Mouse (Mus musculus): ENCODE measurements around the gene Fibp. TPM values are rescaled to one million over a fixed set of nuclear protein-coding genes. Genes with fewer than 3 reads are reported as not detected.
"Not testable (repeated sequence)": the region's sequence is repeated elsewhere in the genome, so short reads cannot be mapped to it uniquely, and the experiment has no call there.

Fibp gene
- polyA plus RNA-seq, 1 experiment from 2014 or later = 85.4 TPM

DNA sequence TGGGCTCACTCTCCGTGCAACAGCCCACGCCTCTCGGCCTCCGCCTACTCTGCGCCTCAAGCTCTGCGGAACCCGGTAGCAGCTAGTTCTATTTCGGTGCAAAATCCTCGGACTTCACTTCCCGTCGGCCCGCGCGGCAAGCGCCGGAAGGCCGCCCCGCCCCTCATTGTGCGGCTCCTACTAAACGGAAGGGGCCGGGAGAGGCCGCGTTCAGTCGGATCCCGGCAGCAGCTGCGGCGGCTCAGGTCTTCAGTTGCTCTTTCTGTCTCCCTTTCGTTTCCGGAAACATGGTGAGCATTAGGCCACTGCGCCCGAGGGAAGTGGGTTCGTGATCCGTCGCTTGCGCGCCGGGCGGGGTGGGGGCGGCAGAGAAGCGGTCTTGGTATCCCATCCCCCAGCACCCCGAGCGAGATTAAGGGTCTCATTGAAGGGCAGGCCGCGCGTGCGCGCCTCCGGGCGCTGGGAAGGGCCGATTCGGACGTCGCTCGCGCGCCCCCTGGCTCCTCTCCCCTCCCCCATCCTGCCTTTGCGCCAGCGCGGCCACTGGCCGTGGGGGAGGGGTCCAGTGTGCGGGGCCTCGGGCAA is 30.0 kb downstream of the Fibp start, which contains the start of gene Cfl1:
TSS of gene Cfl1 (plus strand) at position 143 of the 585 bp plus-strand sequence.
- no peaks in the 10 kb centered on the region for H3K27me3 ChIP-seq (replicated peaks)
- WGBS = under 1% methylated on average over 62 of the region's 62 CpGs
- peak within 1 kb of the TSS; percentile 100 for H3K27ac ChIP-seq (ENCODE audit: poor library complexity, severe bottlenecking)
- H3K4me1 ChIP-seq (replicated peaks) = peaks cover 39% of the 10 kb centered on the region
- H3K9ac ChIP-seq = peak within 1 kb of the TSS; percentile 98
- peak; percentile 68 for ATAC-seq (ENCODE audit: insufficient number of reproducible peaks, low FRiP score)
- peak within 1 kb of the TSS; percentile 84 for H3K4me2 ChIP-seq
- H3K4me3 ChIP-seq = peak within 1 kb of the TSS; percentile 96
- no peaks in the 10 kb centered on the region for H3K9me3 ChIP-seq (replicated peaks)
- peaks cover 43% of the 10 kb centered on the region for H3K36me3 ChIP-seq

DNA sequence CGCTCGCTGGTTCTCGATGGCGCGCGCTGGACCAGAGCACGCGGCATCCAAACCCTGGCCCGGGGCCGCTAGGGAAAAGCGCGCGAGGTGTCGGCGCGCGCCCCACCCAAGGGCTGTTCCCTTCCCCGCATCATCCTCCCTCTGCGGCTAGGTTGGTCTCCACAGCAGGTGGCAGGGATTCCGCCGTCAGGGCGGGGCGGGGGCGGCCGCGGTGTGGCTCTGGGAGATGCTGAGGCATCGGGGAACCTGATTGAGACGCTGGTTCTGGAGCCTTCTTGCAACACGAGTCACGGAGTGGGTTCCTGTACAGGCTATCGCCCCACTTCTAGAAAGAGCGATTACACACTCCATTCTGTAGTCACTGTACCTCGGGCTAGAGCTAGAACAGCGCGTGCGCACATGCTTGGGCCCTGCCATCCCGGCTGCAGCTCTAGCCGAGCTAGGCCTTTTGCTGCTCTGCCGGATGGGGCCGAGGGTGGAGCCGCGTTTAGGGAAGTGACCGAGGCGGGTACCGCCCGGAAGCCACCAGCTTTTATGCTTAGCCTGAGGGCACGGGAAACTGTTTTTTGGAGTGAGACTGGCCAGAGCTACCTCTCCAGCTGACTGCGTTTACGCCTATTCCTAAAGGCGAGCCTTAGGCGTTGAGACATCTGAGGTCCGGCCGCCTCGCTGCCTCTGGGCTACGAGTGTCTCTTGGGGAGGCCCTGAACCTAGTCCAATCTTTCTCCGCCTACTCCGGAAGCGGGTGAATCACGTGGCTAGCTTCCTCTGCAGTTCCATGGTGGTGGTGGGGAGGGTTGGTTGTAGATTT is 30.7 kb downstream of the Fibp start:
- no peaks in the 10 kb centered on the region for H3K27me3 ChIP-seq (replicated peaks)
- H3K27ac ChIP-seq (ENCODE audit: poor library complexity, severe bottlenecking) = peak overlapping the region; percentile 100
- peak overlapping the region; percentile 74 for H3K4me2 ChIP-seq
- peaks cover 43% of the 10 kb centered on the region for H3K36me3 ChIP-seq
- H3K4me1 ChIP-seq (replicated peaks) = peaks cover 36% of the 10 kb centered on the region
- peak; percentile 37 for ATAC-seq (ENCODE audit: insufficient number of reproducible peaks, low FRiP score)
- H3K9me3 ChIP-seq (replicated peaks) = no peaks in the 10 kb centered on the region
- under 1% methylated on average over 59 of the region's 59 CpGs for WGBS
- H3K9ac ChIP-seq = peak overlapping the region; percentile 98
- H3K4me3 ChIP-seq = peak overlapping the region; percentile 96

DNA sequence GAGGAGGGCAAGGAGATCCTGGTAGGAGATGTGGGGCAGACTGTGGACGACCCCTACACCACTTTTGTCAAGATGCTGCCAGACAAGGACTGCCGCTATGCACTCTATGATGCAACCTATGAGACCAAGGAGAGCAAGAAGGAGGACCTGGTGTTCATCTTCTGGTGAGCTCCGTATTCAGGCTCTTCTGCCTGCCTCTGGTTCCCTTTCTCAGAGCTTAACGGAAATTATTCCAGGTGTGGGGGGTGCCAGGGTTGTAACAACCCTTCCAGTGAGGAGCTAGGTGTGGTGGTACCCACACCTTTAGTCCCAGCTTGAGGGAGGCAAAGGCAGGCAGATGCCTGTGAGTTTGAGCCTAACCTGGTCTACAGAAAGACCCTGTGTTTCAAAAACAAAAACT is 32.2 kb downstream of the Fibp start:
- 82% methylated on average over 4 of the region's 4 CpGs for WGBS
- peak overlapping the region; percentile 15 for H3K4me3 ChIP-seq
- H3K4me1 ChIP-seq (replicated peaks) = peaks cover 22% of the 10 kb centered on the region
- H3K27ac ChIP-seq (ENCODE audit: poor library complexity, severe bottlenecking) = no peak overlapping the region
- H3K9ac ChIP-seq = no peak overlapping the region; the same call in 1 of the 2 replicates
- no peaks in the 10 kb centered on the region for H3K9me3 ChIP-seq (replicated peaks)
- H3K36me3 ChIP-seq = peaks cover 54% of the 10 kb centered on the region
- no peaks in the 10 kb centered on the region for H3K27me3 ChIP-seq (replicated peaks)
- ATAC-seq (ENCODE audit: insufficient number of reproducible peaks, low FRiP score) = no peak
- H3K4me2 ChIP-seq = peak overlapping the region; percentile 74

DNA sequence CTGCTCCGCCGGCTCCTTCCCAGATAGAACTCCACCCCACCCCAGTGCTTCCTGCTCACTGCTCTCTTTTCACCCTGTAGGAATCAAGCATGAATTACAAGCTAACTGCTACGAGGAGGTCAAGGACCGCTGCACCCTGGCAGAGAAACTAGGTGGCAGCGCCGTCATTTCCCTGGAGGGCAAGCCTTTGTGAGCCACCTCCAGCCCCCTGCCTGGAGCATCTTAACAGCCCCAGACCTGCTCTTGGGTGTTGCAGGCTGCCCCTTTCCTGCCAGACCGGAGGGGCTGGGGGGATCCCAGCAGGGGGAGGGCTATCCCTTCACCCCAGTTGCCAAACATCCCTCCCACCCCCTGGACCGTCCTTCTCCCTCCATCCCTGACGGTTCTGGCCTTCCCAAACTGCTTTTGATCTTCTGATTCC is 32.9 kb downstream of the Fibp start:
- H3K36me3 ChIP-seq = peaks cover 59% of the 10 kb centered on the region
- H3K4me2 ChIP-seq; ATAC-seq (ENCODE audit: insufficient number of reproducible peaks, low FRiP score); H3K9me3 ChIP-seq (replicated peaks); H3K9ac ChIP-seq; H3K27me3 ChIP-seq (replicated peaks); H3K4me3 ChIP-seq; H3K27ac ChIP-seq (ENCODE audit: poor library complexity, severe bottlenecking): not testable (repeated sequence)
- WGBS = 75% methylated on average over 9 of the region's 9 CpGs
- H3K4me1 ChIP-seq (replicated peaks) = peaks cover 22% of the 10 kb centered on the region

DNA sequence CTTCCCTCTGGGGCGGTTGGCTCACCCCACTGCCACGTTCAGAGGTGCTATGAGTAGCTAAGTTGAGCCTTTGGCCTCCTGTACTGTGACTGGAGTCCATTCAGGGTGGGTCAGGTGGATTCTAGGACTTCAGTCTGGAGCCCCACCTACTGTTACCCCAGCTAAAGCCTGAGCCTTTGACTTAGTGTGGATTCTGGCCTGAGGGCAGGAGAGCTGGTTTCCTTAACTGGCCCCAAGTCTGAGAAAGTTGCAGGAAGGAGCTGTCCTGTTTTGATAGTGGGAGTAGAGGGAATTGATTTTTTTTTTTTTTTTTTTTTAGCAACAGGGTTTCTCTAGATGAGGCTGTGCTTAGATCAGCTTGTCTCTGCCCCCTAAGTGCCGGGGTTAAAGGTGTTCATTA is 33.9 kb downstream of the Fibp start:
- Histone ChIP-seq H3K4me3 (no peak overlapping the region), H3K27me3 (replicated peaks) (no peaks in the 10 kb centered on the region), H3K4me1 (replicated peaks) (peaks cover 22% of the 10 kb centered on the region), H3K27ac (ENCODE audit: poor library complexity, severe bottlenecking) (no peak overlapping the region), H3K9ac (no peak overlapping the region), H3K36me3 (peaks cover 66% of the 10 kb centered on the region), H3K4me2 (no peak overlapping the region), H3K9me3 (replicated peaks) (no peaks in the 10 kb centered on the region)
- ATAC-seq (ENCODE audit: insufficient number of reproducible peaks, low FRiP score) = no peak
- 85% methylated on average over 3 of the region's 3 CpGs for WGBS

DNA sequence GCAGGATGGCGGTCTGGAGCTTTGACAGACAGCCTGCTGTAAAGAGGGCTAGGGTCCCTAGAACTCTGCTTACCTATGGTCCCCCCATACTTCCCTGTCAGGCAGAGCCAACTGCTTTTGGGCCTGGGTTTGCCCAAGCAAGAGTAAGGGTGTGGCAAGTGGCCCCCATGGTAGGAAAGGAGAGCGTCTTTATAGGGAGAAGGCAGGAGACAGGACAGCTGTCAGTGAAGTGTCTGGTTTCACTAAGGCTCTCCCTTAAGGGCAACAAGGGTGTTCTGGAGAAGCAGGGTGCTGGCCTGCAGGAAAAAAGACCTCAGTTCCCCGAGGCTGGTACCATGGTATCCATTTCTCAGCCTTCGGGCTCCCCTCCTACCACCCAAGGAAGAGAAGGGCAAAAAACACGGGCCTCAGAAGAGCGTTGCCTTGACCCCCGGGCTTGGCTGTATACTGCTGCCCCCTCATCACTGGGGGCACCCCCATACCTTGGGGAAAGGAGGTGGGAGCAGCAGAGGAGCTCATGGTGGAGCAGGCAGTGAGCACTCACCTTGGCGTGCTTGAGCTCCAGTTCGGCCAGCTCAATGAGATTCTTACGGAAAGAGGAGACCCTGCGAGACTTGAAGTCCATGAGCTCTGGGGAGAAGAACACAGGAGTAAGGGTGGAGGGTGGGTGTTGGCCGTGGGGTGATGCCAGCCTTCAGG is 35.1 kb downstream of the Fibp start:
- H3K9ac ChIP-seq = 0 out of 2 replicates have a peak overlapping the region, but pooled peaks have one; percentile 2
- H3K4me3 ChIP-seq = no peak overlapping the region
- peaks cover 22% of the 10 kb centered on the region for H3K4me1 ChIP-seq (replicated peaks)
- no peak overlapping the region for H3K27ac ChIP-seq (ENCODE audit: poor library complexity, severe bottlenecking)
- no peaks in the 10 kb centered on the region for H3K27me3 ChIP-seq (replicated peaks)
- 81% methylated on average over 12 of the region's 12 CpGs for WGBS
- peaks cover 66% of the 10 kb centered on the region for H3K36me3 ChIP-seq
- H3K9me3 ChIP-seq (replicated peaks) = no peaks in the 10 kb centered on the region
- ATAC-seq (ENCODE audit: insufficient number of reproducible peaks, low FRiP score) = no peak
- H3K4me2 ChIP-seq = no peak overlapping the region

DNA sequence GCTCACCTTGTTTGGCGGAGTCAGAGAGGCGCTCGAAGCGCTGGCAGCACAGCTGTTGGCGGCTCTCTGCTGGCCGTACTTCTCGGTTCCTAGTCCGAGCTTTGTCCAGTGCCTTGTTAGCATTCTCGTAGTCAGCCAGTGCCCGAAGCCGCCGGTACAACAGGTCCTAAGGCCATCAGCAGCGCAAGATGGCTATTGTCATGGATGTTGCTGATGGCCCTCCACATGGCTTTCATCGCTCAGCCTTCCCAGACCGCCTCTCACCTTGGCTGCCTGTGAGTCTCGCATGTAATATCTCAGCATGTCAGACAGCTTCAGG is 35.6 kb downstream of the Fibp start:
- no peaks in the 10 kb centered on the region for H3K27me3 ChIP-seq (replicated peaks)
- H3K4me1 ChIP-seq (replicated peaks) = peaks cover 22% of the 10 kb centered on the region
- peaks cover 66% of the 10 kb centered on the region for H3K36me3 ChIP-seq
- 0 out of 2 replicates have a peak overlapping the region, but pooled peaks have one; percentile 2 for H3K9ac ChIP-seq
- ATAC-seq (ENCODE audit: insufficient number of reproducible peaks, low FRiP score) = no peak
- H3K9me3 ChIP-seq (replicated peaks) = no peaks in the 10 kb centered on the region
- H3K27ac ChIP-seq (ENCODE audit: poor library complexity, severe bottlenecking) = no peak overlapping the region
- H3K4me3 ChIP-seq = no peak overlapping the region
- H3K4me2 ChIP-seq = no peak overlapping the region
- 81% methylated on average over 16 of the region's 16 CpGs for WGBS

DNA sequence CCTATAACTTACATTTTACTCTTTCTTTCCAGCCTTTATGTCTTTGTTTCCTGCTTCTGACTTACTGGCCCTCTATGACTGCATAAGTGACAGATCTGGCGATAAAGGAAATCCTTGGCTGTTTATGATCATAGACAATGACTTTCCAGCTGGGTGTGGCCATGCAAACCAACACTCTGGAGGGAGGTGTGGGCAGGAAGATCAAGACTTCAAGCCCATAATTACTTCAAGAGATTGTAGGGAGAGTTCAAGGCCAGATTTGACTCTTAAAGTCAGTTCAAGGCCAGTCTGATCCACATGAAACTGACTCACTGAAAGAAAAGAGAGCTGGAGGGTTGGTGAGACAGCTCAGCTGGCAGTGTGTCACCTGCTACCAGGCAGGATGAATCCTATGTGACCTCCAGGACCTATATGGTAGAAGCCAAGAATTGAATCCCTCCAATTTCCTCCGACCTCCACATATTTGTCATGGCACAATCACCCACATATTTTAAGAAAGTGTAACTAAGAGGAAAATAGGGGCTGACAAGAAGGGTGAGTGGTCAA is 40.0 kb downstream of the Fibp start:
- Histone ChIP-seq H3K9ac (no peak overlapping the region), H3K36me3 (peaks cover 49% of the 10 kb centered on the region)

DNA sequence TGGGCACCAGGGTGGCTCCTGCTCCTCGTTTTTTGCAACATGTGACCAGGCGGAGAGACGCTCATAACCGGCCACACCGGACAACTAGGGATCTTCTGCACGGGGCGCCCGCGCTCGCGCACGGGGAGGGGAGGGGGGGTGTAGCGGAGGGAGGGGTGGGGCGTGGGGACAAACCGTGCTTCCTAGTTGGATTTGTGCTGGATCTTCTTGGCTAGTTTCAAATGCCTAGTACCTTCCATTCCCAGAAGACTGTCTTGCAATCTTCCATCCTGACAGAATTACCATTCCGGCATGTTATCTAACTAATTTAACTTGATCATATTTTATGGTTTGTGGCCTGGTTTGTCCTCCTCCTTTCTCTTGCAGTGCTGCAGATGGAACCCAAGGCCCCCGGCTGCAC is 43.3 kb downstream of the Fibp start, which contains the start of gene 1700020D05Rik:
TSS of gene 1700020D05Rik (minus strand) at position 101 of the 400 bp plus-strand sequence.
- H3K27me3 ChIP-seq (replicated peaks) = no peaks in the 10 kb centered on the region
- H3K27ac ChIP-seq (ENCODE audit: poor library complexity, severe bottlenecking) = no peak within 1 kb of the TSS
- no peaks in the 10 kb centered on the region for H3K4me1 ChIP-seq (replicated peaks)
- H3K4me2 ChIP-seq = no peak within 1 kb of the TSS; the same call in 1 of the 2 replicates
- no peak within 1 kb of the TSS for H3K4me3 ChIP-seq
- no peak within 1 kb of the TSS for H3K9ac ChIP-seq
- H3K9me3 ChIP-seq (replicated peaks) = no peaks in the 10 kb centered on the region
- ATAC-seq (ENCODE audit: insufficient number of reproducible peaks, low FRiP score) = no peak
- peaks cover 18% of the 10 kb centered on the region for H3K36me3 ChIP-seq
- 46% methylated on average over 17 of the region's 17 CpGs for WGBS

More for the DNA sequence above, 40.0 kb downstream of the Fibp start:
- no peak overlapping the region for H3K4me3 ChIP-seq
- no peaks in the 10 kb centered on the region for H3K4me1 ChIP-seq (replicated peaks)
- no peak for ATAC-seq (ENCODE audit: insufficient number of reproducible peaks, low FRiP score)
- no peak overlapping the region for H3K4me2 ChIP-seq
- H3K27ac ChIP-seq (ENCODE audit: poor library complexity, severe bottlenecking) = no peak overlapping the region
- no peaks in the 10 kb centered on the region for H3K9me3 ChIP-seq (replicated peaks)
- WGBS = 81% methylated on average over 2 of the region's 2 CpGs
- no peaks in the 10 kb centered on the region for H3K27me3 ChIP-seq (replicated peaks)

DNA sequence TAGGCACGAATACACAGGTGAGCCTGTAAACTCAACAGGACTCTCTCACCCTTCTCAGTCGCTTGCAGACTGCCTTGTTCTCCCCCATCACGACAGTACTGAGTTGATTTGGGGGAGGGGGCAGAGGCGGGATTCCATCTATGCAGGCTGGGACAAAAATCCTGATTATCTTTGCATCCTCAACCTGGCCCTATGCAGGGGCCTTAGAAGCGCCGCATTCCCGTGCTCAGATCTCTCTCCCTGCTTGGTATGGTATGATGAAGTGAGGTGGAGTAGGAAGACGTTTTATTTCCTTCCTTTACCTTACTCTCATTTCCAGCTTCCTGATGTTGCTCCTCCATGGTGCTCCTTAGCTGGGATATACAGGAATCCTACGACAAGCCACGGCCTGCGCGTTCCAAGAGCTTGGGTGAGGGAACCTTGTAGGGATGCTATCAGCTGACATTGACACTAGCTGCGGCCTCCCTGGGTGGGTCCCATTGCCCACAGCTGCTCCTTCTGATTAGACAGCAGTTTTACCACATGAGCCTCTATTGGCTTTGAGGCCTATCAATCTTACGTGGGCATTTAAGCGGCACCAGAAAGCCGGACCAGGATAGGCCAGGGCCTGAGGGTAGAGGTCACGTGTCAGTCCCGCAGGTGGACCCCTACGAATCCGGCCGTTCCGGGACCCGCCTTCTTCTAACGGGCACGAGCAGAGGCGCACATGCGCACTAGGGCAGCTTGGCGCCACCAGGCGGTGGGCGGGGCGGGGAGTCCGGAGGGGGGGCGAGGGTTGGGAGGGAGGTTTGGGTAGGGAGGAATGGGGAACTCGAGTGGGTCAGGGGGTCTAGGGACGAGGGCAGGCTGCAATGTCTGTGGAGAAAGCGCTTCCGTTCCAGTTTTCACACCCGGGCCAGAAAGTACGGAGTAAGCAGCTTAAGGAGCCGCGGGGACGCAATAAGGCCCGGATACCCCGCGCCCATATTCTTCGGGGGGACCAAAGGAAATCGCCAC is 49.9 kb downstream of the Fibp start, which contains the start of gene Snx32:
TSS of gene Snx32 (minus strand) at position 508 of the 996 bp plus-strand sequence.
- peak within 1 kb of the TSS; percentile 73 for H3K9ac ChIP-seq
- peak within 1 kb of the TSS; percentile 20; the same call in 1 of the 2 replicates for H3K27ac ChIP-seq (ENCODE audit: poor library complexity, severe bottlenecking)
- 0 out of 2 replicates have a peak, but pooled peaks cover 2% of the 10 kb centered on the region for H3K9me3 ChIP-seq (replicated peaks)
- peak within 1 kb of the TSS; percentile 74 for H3K4me2 ChIP-seq
- H3K27me3 ChIP-seq (replicated peaks) = no peaks in the 10 kb centered on the region
- ATAC-seq (ENCODE audit: insufficient number of reproducible peaks, low FRiP score) = peak; percentile 100
- WGBS = 2% methylated on average over 47 of the region's 47 CpGs
- H3K36me3 ChIP-seq = peaks cover 2% of the 10 kb centered on the region; the same call in 1 of the 2 replicates
- H3K4me1 ChIP-seq (replicated peaks) = peaks cover 29% of the 10 kb centered on the region
- H3K4me3 ChIP-seq = peak within 1 kb of the TSS; percentile 54
